Mouse (Mus musculus) liver (tissue): ENCODE data around the gene Mrps26.
A peak's percentile ranks its signal among the peaks of the same experiment; 100 is the strongest.
"Not testable (repeated sequence)": the region's sequence is repeated elsewhere in the genome, so short reads cannot be mapped to it uniquely, and the experiment has no call there.

Experiments
- DNase-seq: peaks from one replicate; pipeline ENCODE4 v3.0.0-alpha.2; 2020; ENCODE audit warnings: mixed read lengths

Mrps26 gene

GRCm38 (mm10) chr2:130563212-130564055, at the start of gene Mrps26:
Gene Mrps26, plus strand, starts transcription at chr2:130563742.
- peak; percentile 93 for DNase-seq

DNA sequence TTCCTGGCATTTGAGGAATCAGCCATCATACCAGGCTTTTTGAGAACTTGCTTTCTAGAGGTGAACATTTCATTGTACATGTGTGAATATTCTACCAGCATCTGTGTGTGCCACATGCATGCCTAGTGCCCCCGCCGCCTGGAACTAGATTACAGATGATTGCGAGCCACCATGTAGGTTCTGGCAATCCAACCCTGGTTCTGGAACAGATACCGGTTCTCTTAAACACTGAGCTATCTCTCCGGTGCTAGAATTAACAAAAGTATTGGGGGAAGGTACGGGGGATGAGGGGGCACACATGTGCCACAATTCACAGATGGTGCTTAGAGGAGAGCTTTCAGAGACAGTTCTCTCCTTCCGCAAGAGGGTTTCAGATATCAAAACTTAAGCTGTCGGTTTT, 49.6 kb upstream of the Mrps26 start:
- no peak for DNase-seq

- DNase-seq, result no peak
These were observed 47.8 kb upstream of the Mrps26 start for GRCm38 (mm10) chr2:130515791-130516190.

- no peak for DNase-seq
These were observed 41.6 kb upstream of the Mrps26 start for GRCm38 (mm10) chr2:130521927-130522326.

DNA sequence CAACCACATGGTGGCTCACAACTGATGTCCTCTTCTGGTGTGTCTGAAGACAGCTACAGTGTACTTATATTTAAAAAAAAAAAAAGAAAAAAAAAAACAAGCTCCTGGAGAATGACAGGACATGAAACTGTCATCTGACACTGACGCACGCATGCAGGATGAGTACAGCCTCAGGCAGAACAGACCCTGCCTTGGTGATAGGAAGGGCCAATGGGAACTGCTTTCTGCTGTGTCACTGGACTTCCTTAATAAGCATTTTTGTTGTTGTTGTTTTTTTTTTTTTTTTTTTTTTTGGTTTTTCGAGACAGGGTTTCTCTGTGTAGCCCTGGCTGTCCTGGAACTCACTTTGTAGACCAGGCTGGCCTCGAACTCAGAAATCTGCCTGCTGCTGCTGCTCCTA, 38.1 kb upstream of the Mrps26 start:
- not testable (repeated sequence) for DNase-seq

- no peak for DNase-seq
These were observed 35.1 kb upstream of the Mrps26 start for GRCm38 (mm10) chr2:130528457-130528856.

DNA sequence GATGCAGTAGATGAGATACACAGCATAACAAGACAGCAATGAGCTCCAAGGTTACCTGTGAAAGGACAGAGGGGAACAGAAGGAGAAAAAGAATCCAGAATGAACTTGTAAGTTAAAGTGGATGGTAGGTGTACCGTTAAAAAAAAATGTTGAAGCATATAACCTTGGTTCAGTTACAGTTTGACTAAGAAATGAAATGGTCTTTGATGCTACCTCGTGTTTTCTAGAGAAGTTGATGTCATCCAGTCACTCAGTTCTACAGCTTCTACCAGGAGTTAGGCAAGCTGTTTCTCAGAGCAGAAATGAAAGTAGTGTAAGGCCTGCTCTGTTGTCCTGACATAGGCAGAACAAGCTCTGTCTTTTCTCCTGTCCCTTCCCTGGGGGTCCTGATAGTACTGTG, 34.3 kb upstream of the Mrps26 start:
- no peak for DNase-seq

GRCm38 (mm10) chr2:130529925-130530324, 33.6 kb upstream of the Mrps26 start:
- DNase-seq, result no peak

- no peak for DNase-seq
These were observed 31.3 kb upstream of the Mrps26 start for GRCm38 (mm10) chr2:130532201-130532600.

GRCm38 (mm10) chr2:130535017-130535416, 28.5 kb upstream of the Mrps26 start:
- no peak for DNase-seq

DNA sequence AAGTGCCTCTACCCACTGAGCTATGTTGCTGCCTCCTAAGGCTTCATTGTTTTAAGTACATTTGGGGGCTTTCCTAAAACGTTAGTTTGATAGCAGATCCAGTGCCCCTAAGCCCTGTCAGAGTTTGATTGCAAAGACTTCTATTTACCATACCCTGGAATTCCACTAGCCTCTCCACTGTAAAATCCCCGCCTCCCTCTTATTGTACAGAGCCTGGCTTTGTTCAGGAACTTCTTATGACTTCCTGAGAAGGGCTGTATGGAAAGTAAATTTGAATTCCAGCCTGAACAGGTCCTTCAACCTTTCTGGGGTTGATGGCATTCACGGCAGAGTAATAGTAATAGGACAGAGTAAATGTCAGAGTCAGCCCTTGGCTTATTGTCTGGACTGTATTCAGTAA, 26.7 kb upstream of the Mrps26 start:
- no peak for DNase-seq

DNA sequence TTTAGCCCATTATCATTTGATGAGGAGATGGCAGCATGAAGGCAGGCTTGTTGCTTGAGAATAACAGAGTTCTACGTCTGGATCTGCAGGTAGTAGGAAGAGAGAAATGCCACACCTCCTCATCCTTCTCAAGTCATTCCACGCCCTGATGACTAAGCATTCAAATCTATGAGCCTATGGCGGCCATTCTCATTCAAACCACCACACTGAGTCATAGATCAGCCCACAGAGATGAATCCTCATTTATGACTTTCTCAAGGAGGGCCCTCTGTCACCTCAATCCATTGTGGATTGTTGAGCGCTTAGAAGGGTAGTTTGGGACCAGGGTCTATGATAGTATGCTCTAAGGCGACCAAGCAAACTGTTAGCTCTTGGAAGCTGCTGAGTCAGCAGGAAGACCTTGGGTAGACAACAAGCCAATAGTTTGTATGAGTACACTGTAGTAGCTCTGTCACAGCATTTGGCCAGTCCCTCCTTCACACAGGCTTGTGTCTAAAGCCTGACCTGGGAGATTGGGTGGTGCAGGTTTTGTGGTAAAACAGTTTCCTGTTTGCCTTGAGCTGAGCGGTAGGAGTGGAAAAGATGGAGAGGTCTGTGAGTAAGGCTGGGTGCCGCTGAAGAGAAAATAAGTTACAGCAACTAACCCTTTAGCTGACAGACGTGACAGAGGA, 24.5 kb upstream of the Mrps26 start:
- DNase-seq, result no peak

DNA sequence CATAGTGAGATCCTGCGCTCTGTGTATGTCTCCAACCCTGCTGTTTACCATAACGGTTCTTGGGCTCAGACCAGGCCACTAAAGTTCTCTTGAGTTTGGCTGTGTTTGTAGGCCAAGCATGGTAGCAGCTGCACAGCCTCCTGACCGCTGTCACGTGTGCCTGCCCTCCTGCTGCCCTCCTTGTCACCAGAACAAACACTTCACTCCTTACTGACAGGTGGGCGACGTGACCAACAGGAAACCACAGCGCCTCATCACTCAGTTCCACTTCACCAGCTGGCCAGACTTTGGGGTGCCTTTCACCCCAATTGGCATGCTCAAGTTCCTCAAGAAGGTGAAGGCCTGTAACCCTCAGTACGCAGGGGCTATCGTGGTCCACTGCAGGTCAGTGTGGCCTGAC, 23.3 kb upstream of the Mrps26 start:
- no peak for DNase-seq

DNA sequence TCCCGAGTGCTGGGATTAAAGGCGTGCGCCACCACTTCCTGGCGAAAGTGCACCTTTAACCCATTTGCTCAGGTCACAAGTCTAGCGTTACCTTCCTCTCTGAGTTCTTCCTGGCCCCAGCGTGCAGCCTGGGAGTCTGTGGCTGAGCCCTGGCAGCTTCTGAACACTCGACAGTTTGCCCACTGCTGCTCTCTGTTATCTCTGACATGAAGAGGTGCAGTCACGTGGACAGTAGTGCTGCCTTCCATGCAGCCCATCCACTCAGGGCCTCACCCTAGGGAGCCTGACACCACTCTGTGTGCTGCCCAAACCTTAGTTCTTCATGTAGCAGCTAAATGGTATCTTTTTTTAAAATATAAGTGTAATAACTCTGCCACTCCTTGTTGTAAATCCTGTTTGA, 16.6 kb upstream of the Mrps26 start:
- peak; percentile 42 for DNase-seq

GRCm38 (mm10) chr2:130554841-130555240, 8.7 kb upstream of the Mrps26 start:
- DNase-seq, result no peak

DNA sequence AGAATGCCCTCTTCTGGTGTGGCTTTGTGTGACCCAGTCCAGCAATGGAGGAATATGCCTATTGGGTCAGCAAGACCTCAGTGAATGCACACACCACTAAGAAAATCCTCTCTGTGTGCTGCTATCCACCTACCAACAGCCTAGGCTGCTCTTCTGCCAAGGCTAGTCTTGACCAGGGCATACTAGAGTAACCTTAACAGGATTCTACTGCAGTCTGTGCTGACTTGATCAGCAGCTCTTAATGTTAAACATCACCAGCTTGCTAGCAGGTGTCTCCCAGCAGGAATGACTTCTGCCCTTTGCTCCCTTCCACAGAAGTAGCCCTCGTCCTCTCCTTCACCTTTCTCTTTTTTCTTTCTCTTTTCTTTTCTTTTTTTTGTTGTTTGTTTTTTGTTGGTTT, 7.2 kb upstream of the Mrps26 start:
- no peak for DNase-seq

DNA sequence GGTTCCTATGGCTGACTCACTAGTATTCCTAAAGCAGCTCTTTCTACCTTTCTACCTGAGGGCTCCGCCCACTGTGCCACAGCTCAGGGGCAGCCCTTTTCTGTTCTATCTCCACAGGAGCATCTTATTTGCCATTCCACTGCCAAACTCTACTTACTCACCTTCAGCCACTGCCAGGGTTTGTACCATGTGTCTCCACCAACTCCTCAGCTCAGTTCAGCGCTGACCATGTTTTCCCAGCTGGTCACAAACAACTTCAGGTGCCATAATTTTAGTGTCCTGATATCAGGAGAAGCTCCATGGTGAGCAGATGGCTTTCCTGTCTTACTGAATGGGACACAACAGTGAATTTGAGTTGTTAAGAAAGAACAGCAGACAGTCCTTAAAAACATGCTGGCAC, 6.1 kb upstream of the Mrps26 start:
- no peak for DNase-seq

- DNase-seq, result no peak
These were observed 5.5 kb upstream of the Mrps26 start for GRCm38 (mm10) chr2:130558015-130558414.

DNA sequence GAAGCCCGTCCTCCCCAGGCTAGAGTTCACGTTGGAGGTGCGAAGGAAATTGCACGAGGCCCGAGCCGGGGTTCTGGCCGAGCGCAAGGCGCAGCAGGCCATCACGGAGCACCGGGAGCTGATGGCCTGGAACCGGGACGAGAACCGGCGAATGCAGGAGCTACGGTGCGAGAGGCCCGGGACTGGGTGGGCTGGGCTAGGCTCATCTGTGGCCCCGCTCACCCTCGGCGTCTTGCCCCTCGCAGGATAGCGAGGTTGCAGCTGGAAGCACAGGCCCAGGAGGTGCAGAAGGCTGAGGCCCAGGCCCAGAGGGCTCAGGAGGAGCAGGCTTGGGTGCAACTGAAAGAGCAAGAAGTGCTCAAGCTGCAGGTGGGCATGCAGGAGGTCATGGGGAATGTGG, 521 bp downstream of the Mrps26 start:
- no peak for DNase-seq

GRCm38 (mm10) chr2:130564983-130565382, 1.4 kb downstream of the Mrps26 start:
- no peak for DNase-seq

DNA sequence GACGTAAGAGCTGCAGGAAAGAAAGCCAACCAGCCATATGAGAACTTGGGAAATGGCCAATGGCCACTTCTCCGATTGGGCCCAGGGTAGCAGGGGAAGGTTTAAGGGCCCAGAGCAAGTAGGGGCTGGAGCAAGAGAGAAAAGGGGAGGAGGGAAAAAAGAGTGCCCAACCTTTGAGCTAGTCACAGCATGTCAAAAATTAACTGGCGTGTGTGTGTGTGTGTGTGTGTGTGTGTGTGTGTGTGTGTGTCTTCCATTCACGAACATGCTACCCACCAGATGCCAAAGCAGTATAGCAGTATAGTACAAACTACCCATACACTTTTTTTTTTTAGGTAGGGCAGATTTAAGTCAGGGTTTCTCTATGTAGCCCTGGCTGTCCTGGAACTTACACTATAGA, 5.4 kb downstream of the Mrps26 start:
- no peak for DNase-seq

- DNase-seq, result no peak
These were observed 6.4 kb downstream of the Mrps26 start for GRCm38 (mm10) chr2:130569926-130570325.

GRCm38 (mm10) chr2:130574960-130575359, 11.4 kb downstream of the Mrps26 start:
- no peak for DNase-seq

DNA sequence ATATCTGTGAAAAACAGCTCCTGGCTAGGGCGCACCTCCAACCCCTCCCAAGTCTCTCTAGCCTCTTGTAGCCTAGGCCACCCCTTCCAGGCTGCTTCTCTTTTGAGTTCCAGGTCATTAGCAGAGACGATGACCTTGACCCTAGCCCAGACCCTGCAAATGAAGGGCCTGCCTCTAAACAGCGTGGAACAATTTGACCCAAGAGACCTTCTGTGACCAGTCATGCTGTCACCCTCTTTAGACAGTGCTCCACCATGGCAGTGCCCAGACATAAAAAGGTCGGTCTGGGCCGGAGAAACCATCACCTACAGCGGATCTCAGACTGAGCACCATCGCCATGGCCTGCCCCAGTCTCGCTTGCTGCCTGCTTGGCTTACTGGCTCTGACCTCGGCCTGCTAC, 12.3 kb downstream of the Mrps26 start, which contains the start of gene Oxt:
TSS of gene Oxt (plus strand) at position 301 of the 400 bp plus-strand sequence.
- no peak for DNase-seq
